Mouse (Mus musculus): ENCODE measurements around the gene Fads6. TPM values are rescaled to one million over a fixed set of nuclear protein-coding genes. Genes with fewer than 3 reads are reported as not detected.

Gene Fads6
- polyA plus RNA-seq, 1 experiment: not detected

DNA sequence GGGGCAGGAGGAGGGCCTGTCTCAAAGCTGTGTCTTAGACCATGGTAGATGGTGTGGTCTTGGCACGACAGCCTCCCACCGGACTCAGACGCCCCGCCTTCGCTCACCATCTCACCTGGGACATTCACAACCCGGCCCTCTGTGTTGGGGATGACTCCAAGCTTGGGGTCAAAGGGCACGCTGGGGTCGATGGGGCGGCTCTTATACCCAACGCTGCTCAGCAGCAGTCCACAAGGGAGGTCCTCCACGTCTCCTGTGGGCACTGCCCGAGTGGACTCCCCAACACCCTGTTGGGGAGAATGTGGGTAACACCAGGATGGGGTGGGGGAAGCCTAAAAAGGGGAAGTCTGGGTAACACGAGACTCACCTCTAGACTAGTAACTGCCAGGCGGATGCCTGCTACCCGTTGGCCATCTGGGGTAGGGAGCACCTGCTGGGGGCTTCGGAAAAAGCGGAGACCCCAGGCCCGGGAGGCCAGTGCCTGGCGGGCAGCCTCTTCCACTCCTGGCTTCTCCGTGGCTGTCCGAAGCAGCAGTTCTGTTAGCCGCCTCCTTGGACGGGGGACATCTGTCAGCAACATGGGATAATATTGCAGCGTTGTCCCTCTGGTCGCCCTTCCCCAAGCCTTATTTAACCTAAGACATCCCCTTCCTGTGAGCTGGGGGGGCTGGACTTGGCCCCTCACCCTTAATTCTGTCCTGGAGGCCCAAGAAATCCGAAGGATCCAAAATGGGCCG lies 28.0 kb downstream of the Fads6 start:
- WGBS: 92% methylated on average over 27 of the region's 27 CpGs
- Histone ChIP-seq H3K4me3 (ENCODE audit: insufficient read depth, low read depth, low read length) (no peak overlapping the region), H3K4me1 (ENCODE audit: control insufficient read depth, insufficient read depth, low read length) (peaks cover 20% of the 10 kb centered on the region), H3K27ac (ENCODE audit: insufficient read depth, low read depth, low read length) (no peak overlapping the region)
- TF ChIP-seq POLR2A (IDR thresholded peaks at IDR 0.05; ENCODE audit: insufficient read depth, low read depth, low read length): no peak
- no peak for TF ChIP-seq CTCF (IDR thresholded peaks at IDR 0.05; ENCODE audit: insufficient read depth, low read depth, low read length)

DNA sequence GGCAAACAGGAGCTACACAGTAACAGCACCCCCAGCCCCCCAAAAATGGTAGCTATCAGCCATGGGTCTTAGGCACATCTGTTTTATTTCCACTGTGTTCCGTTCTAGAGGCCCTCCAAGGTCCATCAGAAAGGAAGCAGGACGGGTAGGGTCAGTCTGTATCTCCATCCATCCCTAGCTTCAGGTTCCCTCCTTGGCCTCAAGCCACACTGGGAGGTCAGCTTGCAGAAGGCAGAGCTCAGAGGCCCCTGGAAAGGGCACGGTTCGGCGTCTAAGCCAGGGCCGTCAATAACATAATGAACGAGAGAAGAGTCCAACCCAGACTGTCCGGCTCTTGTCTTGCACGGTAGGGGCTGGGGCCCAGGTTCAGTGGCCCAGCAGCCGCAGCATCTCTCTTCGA lies 29.5 kb downstream of the Fads6 start:
- H3K4me3 ChIP-seq (ENCODE audit: insufficient read depth, low read depth, low read length): no peak overlapping the region
- no peak for TF ChIP-seq POLR2A (IDR thresholded peaks at IDR 0.05; ENCODE audit: insufficient read depth, low read depth, low read length)
- peaks cover 20% of the 10 kb centered on the region for H3K4me1 ChIP-seq (ENCODE audit: control insufficient read depth, insufficient read depth, low read length)
- 93% methylated on average over 11 of the region's 11 CpGs for whole genome bisulfite sequencing
- H3K27ac ChIP-seq (ENCODE audit: insufficient read depth, low read depth, low read length): no peak overlapping the region

DNA sequence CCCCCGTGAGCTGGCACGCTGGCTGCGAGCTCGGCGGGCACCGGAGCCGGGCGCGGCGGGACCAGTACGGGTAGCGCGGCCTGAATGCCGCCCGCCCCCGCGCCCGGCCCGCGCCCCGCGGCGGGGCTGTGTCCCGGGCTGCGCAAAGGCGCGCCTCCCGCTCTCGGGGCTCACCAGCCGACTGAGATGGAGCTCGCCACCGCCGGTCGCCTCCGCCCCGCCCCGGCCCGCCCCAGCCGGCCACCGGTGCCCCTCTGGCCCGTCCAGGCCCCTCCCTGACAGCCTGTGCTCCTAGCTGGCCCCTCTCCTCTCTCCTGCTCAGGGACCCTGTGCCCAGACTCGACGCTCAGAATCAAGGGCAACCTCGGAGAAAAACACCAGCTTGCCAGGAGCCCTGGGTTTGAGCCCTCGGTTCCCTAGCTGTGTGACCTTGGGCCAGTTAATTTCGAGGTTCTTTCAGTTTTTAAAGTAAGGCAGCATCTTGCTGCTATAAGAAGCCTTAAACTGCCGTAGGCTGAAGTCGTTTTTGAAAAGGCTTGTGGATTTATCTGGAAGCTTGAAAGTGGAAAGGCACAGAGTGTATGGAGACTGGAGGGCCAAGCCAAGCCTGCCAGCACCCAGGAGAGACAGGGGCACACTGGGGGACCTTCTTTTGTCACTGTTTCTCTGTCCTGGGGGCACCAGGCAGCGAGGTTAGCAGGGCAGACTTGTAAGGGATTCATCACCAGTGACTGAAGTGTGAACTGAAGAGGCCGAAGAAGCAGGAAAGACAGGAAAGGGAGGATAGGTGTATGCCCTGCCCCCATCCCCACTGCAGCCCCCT lies 30.2 kb downstream of the Fads6 start, which contains the start of gene Grin2c:
Gene Grin2c (minus strand): TSS at position 183 of the 823 bp plus-strand sequence.
- WGBS: 9% methylated on average over 44 of the region's 50 CpGs
- TF ChIP-seq POLR2A (IDR thresholded peaks at IDR 0.05; ENCODE audit: insufficient read depth, low read depth, low read length) (no peak), CTCF (IDR thresholded peaks at IDR 0.05; ENCODE audit: insufficient read depth, low read depth, low read length) (no peak)
- peak within 1 kb of the TSS; percentile 48 for H3K27ac ChIP-seq (ENCODE audit: insufficient read depth, low read depth, low read length)
- peaks cover 20% of the 10 kb centered on the region for H3K4me1 ChIP-seq (ENCODE audit: control insufficient read depth, insufficient read depth, low read length)
- H3K4me3 ChIP-seq (ENCODE audit: insufficient read depth, low read depth, low read length): peak within 1 kb of the TSS; percentile 44

DNA sequence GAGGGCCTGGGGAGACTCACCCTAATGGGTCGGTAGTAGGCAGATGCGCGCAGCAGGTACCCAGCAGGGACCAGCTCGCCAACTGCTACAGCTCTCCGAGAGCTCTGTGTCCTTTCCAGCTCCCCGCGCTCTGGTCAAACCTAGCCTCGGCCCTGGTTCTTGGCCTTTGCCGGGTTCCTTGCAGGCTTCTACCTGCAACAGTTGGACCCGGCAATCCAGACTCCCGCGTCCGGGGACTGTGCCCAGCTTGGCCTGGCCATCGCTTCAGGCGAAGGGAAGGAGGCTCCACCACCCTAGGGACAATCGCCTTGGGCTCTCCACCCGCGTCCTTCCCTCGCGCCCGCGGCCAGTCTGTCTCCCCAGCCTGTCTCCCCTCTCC lies 31.1 kb downstream of the Fads6 start:
- peak overlapping the region; percentile 48 for H3K27ac ChIP-seq (ENCODE audit: insufficient read depth, low read depth, low read length)
- peak overlapping the region; percentile 44 for H3K4me3 ChIP-seq (ENCODE audit: insufficient read depth, low read depth, low read length)
- peaks cover 22% of the 10 kb centered on the region for H3K4me1 ChIP-seq (ENCODE audit: control insufficient read depth, insufficient read depth, low read length)
- WGBS: 7% methylated on average over 22 of the region's 22 CpGs
- TF ChIP-seq POLR2A (IDR thresholded peaks at IDR 0.05; ENCODE audit: insufficient read depth, low read depth, low read length) (no peak), CTCF (IDR thresholded peaks at IDR 0.05; ENCODE audit: insufficient read depth, low read depth, low read length) (no peak)

DNA sequence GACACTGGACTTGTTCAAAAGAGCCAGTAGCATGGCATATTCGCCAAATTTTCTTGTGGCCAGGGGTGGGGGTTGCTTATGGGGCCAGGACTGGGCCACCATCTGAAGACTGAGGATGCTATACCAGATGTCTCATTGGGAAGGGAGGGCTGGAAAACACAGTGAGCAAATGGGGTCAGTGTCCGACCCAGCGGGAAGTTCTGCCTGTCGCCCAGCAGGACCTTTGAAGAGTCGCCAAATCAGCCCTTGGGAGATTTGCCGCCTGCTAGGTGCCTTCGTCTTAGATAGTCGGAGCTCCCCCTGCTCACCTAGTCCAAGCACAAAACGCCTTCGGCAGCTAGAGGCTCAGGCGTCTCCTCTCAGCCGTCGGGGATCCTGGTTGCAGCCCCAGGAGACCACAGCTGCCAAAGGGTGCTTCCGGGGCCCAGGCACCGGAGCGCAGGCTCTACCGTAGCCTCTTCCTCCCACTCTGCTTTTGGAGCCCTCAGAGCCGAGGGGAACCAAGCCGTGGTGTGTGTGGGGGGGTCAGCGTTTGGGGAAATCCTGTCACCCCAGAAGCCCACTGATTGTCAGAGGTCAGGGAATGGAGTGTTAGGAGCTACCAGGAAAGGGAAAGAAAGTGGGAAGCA lies 31.6 kb downstream of the Fads6 start:
- no peak for TF ChIP-seq POLR2A (IDR thresholded peaks at IDR 0.05; ENCODE audit: insufficient read depth, low read depth, low read length)
- TF ChIP-seq CTCF (IDR thresholded peaks at IDR 0.05; ENCODE audit: insufficient read depth, low read depth, low read length): no peak
- Histone ChIP-seq H3K4me3 (ENCODE audit: insufficient read depth, low read depth, low read length) (peak overlapping the region; percentile 44), H3K4me1 (ENCODE audit: control insufficient read depth, insufficient read depth, low read length) (peaks cover 22% of the 10 kb centered on the region), H3K27ac (ENCODE audit: insufficient read depth, low read depth, low read length) (peak overlapping the region; percentile 48)
- 19% methylated on average over 20 of the region's 20 CpGs for WGBS

DNA sequence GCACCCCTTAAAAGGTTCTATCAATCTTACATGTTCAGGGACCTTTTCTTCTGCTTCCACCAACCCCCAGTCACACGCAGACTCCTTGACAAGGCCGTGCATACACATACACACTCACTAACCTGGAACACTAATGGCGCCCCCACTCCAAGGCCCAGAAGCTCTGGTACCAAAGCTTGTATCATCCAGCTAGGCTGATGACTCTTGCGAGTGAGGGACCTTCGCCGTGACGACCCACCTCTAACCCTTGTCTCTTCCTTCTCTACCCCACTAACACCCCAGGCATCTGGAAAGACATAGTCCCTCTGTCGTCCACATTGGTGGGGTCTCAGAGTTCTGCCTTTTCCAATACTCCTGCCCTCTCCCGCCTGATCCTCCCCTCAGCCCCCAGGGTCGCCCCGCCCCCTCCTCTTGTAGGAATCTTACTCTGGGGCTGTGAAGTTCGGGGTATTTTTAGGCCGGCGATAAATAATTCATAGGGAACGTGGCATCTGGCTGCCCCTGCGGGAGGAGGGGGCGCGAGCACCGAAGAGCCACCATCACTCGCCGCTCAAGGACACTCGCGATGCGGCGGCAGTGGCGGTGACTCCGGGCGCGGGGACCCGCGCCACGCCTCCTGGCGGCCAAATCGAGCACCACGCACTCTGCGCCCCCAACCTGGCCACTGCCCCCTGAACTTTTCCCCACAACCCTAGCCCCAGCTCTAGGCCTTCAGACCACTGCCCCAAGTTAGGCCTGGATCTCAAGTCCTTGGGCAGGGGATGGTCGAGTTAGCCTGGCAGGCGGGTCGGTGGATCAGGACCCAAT lies 32.4 kb downstream of the Fads6 start:
- WGBS: 18% methylated on average over 39 of the region's 39 CpGs
- TF ChIP-seq POLR2A (IDR thresholded peaks at IDR 0.05; ENCODE audit: insufficient read depth, low read depth, low read length): no peak
- no peak; the same call in 1 of the 2 replicates for TF ChIP-seq CTCF (IDR thresholded peaks at IDR 0.05; ENCODE audit: insufficient read depth, low read depth, low read length)
- Histone ChIP-seq H3K4me3 (ENCODE audit: insufficient read depth, low read depth, low read length) (peak overlapping the region; percentile 44), H3K27ac (ENCODE audit: insufficient read depth, low read depth, low read length) (no peak overlapping the region), H3K4me1 (ENCODE audit: control insufficient read depth, insufficient read depth, low read length) (peaks cover 19% of the 10 kb centered on the region)

DNA sequence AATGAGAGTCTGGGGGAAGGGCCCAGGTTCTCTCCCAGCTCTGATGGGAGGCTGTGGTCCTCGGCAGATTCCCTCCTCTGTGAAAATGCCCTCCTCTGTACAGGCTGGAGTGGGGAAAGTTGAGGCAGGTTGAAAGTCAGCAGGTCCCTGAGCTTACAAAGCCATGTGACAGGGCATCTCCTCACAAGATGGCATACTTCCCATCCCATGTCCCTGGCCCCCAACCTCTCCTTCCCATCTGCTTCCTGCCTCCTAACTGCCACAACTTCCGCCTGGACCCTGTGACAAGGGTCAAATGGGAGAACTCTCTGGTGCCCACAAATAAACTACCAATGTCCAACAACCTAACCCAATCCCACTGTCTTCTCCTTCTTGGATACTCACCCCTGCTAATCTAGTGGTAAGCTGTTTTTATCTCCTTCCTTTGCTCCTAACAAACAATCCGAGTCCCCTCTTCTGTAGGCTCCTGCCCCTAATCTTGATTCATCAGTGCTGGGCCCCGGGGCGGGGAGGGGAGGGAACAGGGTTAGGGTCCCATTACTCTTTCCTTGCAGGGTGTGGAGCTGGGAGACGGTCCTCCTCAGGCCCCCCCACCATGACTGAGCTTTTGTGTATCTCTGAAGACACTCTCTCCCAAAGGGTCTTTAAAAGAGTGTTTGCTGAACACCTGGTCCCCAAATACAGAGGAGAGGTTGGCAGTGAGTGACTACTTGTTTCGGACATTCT lies 33.2 kb downstream of the Fads6 start:
- WGBS: 86% methylated on average over 7 of the region's 7 CpGs

DNA sequence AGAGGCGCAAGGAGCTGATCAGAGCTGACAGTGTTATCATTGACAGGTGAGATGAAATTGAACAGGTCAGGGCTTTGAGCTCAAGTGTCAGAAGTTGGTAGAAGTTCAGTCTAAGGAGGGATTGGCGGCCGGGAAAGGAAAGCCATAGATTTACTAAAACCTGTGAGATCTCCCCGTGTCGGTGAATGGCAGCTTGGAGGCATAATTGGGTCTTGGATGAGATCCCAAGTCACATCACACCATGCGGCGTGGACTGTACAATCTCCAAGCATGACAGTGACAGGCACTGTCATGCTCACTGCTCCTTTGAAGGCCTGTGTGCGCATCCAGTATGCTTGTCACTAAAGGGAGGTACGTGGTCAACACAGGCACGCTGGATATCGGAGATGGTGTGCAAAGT lies 34.5 kb downstream of the Fads6 start:
- H3K4me1 ChIP-seq (ENCODE audit: control insufficient read depth, insufficient read depth, low read length): peaks cover 23% of the 10 kb centered on the region
- no peak overlapping the region for H3K27ac ChIP-seq (ENCODE audit: insufficient read depth, low read depth, low read length)
- WGBS: 71% methylated on average over 11 of the region's 11 CpGs
- TF ChIP-seq POLR2A (IDR thresholded peaks at IDR 0.05; ENCODE audit: insufficient read depth, low read depth, low read length) (no peak), CTCF (IDR thresholded peaks at IDR 0.05; ENCODE audit: insufficient read depth, low read depth, low read length) (no peak)
- no peak overlapping the region for H3K4me3 ChIP-seq (ENCODE audit: insufficient read depth, low read depth, low read length)

More for the DNA sequence above, 33.2 kb downstream of the Fads6 start:
- no peak for TF ChIP-seq POLR2A (IDR thresholded peaks at IDR 0.05; ENCODE audit: insufficient read depth, low read depth, low read length)
- no peak for TF ChIP-seq CTCF (IDR thresholded peaks at IDR 0.05; ENCODE audit: insufficient read depth, low read depth, low read length)
- H3K4me1 ChIP-seq (ENCODE audit: control insufficient read depth, insufficient read depth, low read length): peaks cover 19% of the 10 kb centered on the region
- H3K4me3 ChIP-seq (ENCODE audit: insufficient read depth, low read depth, low read length): no peak overlapping the region
- H3K27ac ChIP-seq (ENCODE audit: insufficient read depth, low read depth, low read length): no peak overlapping the region

Data from olfactory bulb, adult 2 months (tissue).